Mouse (Mus musculus): ENCODE data around the gene Lrmda. TPM values are rescaled to one million over a fixed set of nuclear protein-coding genes. Genes with fewer than 3 reads are reported as not detected.

The Lrmda gene
- total RNA-seq, 2 experiments from 2014 or later: 1.5 to 1.9 TPM

DNA sequence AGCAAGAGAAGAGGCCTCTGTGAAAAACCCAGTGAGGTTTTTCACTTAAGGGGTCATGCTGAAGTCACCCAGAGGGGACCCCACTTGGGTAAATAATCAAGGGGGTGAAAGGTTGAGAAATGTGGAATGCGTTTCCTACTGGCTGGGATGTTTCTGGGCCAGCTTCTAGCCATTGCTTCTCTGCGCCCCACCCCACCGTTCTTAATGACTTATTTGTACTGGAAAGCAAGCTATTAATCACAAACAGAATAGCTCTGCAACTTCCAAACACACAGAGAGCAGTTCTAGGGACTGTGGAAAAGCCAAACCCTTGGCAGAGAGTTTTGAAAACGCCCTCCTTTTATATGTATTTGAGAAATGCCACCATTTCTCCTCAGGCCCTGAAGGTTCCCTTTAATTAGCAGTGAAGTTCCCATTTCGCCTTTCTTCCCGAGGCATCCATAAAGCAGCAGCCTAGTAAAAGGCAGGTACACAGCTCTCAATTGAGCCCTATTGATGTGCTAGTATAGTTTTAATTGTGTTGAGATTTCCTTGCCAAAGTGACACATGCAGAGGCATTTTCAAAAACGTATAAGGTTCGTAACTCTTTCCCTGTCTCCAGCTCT, 70.5 kb downstream of the Lrmda start:
- no peak for DNase-seq (ENCODE audit: low spot score in 2 of 2)

DNA sequence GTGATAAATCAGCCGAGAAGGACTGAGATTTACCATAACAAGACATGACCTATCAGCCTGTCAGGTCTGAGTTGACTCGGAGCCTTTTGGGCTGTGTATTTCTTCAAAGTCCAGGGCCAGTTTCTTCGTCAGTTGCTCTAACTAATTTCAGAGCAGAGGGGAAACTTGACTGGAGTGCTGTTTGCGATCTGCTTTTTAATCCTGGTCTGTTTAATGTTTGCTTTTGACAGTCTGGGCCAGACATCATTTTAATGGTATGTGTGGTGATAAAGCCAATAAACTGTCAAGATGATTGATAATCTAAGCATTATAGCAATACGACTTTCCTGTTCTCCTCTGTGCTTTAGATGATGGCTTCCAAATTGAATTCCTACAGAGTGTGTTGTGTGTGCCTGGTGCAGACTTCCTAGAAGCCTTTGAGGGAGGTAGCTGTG, 71.3 kb downstream of the Lrmda start:
- no peak for DNase-seq (ENCODE audit: low spot score in 2 of 2)

DNA sequence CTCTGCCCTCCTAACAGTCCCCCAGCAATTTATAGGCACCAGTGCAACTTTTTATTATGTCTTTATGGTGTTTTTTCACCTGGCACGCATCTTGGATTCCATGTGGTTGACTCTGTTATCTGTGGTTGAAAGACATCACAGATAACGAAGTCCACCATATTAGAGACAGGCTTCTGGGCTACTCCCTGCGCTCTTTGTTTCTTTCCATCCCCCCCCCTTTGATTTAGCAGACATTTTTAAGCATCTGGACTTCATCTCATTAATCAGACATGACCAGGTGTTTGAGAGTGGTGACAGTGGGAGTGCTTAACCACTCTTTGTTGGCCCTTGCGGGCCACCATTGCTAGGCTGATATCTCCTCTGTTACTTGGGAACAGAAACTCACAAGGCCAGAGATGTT, 71.8 kb downstream of the Lrmda start:
- no peak for DNase-seq (ENCODE audit: low spot score in 2 of 2)

DNA sequence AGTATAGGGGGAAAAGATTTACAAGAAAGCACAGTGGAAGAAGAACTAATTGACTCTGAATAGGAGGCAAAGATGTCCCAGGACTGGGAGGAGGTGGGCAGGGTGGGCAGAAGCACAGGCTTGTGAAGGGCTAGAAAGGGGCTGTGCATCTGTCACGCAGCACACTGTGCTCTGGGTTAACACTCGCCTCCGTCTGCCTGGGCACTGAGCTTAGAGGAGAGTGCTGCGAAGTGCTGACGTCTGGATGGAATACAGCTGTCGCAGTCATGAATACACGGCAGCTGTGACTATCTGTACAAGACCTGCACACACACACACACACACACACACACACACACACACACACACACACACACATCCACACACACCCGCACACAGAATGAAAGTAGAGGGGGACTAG, 73.6 kb downstream of the Lrmda start:
- peak in 1 of 2 experiments; percentile 13 for DNase-seq (ENCODE audit: low spot score in 2 of 2)

DNA sequence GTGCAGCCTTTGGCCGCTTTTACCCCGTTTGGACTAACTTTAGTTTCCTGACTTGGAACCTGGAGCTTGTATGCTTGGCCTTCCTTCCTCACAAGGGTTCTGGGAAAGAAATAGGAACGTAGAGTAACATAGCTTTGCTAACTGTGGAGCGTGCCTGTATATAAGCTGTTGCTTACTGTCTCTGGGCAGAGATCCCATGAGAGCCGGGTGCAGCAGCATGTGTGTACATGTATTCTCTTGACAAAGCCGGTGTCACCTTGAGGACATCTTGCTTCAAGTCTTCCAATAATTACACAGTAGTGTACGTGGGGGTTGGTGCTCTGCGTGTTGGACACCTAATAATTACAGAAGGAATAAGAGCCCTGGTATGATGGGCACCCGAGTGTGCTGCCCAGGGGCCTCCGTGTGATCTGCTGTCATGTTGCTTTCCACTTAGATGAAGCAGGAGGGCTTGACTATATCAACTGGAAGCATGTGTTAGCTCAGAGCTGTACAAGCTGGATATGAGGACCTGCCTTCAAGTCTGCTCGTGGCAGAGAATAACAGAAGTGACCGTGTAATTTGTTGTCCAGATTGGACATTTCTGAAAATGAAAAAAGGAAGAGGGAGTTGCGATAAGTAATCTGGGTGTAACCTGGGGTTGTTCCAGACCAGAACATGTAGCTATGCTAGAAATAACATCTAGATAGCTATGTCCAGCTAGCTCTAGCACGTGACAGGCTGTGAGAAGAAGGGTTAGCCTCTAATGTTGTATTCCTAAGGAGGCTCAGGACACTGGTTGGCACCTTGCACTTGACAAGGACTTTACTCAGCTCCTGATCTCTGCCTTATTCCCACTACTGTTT, 82.7 kb downstream of the Lrmda start:
- no peak for DNase-seq (ENCODE audit: low spot score in 2 of 2)

DNA sequence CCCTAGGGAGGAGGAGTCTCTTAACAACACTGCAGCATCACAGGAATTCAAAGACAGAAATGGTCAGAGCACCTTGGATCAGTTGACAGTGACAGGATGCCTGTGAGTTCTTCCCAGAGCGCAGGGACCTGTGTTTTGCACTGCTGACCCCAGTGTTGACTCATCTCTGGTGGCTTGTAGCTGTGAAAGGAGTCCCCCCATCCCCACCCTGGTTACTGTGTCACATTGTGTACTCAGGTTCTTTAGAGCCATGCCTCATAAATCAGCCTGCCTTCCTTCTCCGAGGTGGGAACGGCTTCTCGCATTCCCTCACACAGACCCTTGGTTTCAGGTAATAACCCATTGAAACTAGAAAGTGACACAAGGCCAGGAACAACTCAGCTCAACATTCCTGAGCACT, 86.3 kb downstream of the Lrmda start:
- peak in 1 of 2 experiments; percentile 6 for DNase-seq (ENCODE audit: low spot score in 2 of 2)

DNA sequence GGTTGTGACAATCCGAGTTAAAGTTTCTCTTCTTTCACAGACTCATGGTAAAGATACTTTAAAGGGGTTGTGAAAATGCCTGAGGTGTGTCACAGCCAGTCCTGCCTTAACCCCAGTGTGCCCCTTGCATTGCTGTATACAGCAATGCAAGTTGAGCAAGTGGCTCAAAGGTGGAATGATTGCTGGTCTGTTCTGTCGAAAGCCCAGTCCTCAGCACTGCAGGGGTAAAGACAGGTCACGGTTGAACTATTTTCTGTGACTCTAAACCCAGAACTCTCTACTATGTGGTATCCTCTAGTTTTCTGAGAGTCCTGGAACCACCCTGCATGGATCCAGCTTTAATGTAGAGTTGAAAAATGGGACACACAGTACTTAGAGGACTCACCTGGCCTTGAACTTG, 87.3 kb downstream of the Lrmda start:
- DNase-seq (ENCODE audit: low spot score in 2 of 2): peak in 1 of 2 experiments; percentile 7

DNA sequence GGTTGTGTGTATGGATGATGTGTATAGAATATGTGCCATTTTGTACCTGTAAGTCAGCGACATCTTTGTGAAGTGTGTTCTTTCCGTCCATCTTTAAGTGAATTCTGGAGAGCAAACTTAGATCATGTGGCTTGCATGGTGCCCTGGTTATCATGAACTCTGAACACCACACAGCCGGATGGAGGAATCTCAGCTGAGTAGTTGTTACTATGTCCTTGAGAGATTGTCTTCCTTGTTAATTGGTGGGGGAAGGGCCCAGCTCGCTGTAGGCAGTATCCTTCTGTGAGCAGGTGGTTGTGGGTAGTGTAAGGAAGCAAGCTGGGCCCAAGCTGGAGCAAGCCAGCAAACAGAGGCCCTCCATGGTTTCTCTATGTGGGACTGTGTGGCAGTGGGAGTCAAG, 89.9 kb downstream of the Lrmda start:
- no peak for DNase-seq (ENCODE audit: low spot score in 2 of 2)

DNA sequence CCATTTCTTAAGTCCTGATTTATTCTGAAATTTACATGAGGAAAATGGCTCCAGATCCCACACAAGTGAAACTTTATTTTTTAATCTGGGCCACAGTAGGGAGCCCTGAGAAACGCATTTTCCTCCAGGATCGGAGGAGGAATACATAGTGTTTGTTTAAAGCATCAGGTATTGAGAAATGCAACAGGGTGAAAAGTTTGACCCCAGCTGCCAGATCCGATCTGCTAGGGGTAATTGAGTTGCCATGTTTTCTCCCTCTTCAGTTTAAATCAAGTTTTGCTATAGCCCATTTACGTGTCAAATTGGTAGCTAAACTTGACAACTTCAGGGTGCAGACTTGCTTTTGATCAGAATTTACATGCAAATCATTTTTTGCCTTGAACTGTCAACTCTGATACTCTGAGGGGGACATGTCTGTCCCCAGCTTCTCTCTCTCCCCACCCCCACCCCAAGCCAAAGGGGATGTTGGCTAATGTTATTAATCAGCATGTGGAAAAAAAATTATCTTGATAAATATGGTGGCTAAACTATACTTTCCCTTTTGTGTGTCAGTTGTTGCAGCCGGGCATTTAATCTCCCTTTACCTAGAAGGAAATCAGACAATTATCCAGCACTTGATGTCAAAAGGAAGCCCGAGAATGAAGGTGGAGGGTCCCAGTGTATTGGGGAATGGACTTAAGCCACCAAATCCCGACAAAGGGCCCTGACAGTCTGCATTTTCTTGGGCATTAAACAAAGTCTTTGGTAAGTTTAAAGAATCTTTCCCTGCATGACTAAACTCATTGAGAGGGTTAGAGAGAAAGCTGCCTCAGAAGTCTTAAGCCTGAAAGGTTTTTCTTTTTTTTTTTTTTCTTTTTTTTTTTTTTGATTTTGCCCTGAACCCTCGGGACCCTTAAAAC, 94.2 kb downstream of the Lrmda start:
- no peak for DNase-seq (ENCODE audit: low spot score in 2 of 2)

DNA sequence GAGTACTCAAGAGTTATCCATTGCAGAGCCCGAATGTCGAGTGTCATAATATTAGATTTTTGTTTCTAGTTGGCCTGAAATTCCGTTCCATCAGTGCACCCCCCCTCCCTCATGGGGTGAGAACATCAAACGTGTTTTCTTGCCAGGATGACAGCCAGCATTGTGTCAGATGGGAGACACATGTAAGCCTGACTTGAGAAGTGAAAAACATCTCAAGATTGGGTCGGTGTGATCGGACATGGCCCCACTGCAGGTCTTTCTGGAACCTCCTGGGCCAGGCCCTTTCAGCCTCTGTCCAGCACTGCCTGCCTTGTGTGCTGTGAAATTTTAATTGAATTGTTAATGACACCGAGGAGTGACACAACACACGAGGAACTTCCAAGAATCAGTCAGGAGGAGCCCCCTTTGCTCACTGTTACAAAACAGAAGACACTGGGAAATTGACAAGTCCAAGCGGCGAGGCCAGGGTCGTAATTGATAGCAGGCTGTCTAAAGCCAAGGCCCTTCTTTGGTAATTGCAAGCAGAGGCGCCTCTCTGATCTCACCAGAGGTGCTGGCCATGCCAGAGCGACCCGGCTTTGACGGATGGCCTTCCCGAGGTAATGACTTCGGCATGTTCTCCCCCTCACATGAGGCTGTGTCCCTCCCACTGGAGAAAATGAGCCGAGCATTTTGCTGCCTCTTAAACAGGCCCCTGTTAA, 95.3 kb downstream of the Lrmda start:
- peak in 1 of 2 experiments; percentile 35 for DNase-seq (ENCODE audit: low spot score in 2 of 2)

DNA sequence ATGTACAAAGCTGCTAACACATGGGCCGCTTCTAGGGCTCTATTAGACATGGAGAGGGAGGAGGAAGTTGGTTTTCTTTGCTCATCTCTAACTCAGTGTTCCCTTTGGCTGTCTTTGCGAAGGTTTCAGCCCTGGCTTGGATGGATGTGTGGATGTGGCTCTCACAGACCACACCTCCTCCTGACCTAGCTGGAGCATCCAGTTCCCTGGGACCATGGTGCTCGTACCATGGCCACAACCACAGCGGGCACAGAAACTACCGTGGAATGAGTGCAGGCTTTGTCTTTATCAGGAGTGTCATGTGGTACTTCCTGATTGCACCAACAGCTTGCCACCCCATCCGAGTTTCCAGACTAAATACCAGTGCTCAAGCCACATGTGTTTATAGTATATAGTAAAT, 98.6 kb downstream of the Lrmda start:
- no peak for DNase-seq (ENCODE audit: low spot score in 2 of 2)

DNA sequence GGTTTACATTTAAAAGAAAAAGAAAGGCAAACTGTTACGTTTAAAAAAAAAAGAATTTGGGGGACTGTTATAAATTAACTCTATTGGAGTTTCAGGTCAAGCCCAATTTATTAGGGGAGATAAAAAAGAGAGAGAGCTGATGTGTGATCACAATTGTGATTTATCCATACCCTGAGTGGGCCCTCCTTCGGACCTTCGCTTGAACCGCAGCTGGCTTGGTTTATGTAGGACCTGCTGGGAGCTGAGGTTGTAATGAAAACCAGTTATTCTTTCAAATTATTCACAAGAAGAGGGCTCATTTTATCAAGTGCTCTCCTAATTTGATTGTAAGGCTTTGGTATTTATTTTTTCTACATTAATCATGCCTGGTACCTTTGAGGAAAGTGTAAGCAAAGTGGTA, 99.0 kb downstream of the Lrmda start:
- DNase-seq (ENCODE audit: low spot score in 2 of 2): no peak

DNA sequence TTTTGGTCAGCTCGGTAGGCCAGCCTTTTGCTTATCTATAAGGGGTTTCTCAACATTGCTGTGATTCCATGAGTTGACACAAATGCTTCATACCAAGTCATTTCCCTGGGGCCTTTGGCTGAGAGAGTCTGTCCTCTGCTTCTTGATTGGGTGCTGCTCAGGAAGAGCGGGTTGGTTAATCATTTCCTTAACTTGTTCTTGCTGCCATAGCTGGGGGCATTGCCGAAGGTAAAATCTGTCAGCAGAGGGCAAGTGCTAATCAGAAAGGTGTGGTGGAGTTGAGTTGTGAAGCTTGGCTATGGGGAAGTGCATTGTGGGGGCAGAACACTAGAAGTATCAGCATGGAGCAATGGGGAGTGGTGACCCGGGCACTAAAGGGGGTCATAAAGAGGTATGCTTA, 106.8 kb downstream of the Lrmda start:
- no peak for DNase-seq (ENCODE audit: low spot score in 2 of 2)

DNA sequence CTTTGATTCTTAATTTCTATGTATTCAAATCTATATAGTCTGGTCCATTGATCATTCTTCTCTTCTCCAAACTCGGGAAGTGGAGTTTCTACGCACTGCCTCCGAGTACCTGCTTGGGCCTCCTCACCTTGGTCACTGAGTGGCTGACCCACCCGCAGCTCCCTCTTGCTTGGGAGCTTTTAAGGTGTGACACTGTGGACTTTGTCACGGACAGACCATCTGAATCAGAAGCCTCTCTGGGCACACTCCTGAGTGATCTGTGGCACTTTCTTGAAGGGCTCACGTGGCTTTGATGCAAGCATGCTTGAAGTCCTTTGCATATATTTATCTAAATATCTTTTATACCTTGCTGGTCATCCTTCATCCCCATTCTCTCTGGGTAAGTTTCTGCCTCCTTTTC, 107.3 kb downstream of the Lrmda start:
- no peak for DNase-seq (ENCODE audit: low spot score in 2 of 2)

DNA sequence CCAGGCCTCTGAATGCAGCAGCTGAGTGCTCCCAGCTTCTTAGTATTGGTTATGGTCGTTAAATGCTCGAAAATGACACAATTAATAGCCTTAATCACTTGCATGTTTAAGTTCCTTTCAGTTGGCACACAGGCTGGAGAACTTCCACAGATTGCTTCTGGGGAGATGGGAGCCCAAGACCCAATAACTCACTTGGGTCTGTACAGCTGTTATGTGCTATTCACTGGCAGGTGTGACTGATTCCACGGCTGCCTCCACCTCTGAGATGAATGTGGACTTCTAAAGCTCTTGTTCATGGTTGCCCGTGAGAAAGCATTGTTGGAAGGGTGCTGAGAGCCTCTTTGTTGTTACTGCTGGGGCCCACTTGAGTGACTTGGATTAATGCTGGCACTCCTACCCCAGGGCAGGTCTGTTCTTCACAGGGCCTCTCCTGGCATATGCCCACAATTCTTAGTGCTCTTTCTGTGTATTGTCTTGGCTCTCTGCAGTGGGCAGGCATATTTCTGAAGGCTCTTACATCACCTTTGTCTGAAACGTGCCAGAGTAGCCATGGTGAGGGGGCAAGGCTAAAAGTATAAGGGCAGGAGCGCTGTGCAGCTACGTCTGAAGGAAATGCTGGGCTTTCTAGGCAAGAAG, 111.6 kb downstream of the Lrmda start:
- no peak for DNase-seq (ENCODE audit: low spot score in 2 of 2)

DNA sequence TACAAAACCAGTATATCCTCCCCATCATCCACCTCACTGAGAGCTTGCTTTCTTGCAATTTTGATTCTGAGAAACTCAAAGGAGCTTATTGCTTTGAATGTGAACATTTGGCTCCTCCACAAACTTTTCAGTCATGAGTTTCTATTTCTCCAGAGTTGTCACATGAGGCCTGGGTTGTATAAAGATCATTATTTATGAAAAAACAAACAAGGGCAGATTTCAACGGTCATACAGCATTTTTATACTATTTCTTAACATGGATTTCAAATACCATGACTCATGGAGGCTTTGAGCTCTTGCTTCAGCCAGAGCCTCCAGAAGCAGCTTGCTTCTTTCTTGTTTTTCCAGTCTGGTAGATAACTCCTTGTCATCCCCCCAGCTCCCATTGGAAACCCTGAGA, 119.8 kb downstream of the Lrmda start:
- DNase-seq (ENCODE audit: low spot score in 2 of 2): no peak

DNA sequence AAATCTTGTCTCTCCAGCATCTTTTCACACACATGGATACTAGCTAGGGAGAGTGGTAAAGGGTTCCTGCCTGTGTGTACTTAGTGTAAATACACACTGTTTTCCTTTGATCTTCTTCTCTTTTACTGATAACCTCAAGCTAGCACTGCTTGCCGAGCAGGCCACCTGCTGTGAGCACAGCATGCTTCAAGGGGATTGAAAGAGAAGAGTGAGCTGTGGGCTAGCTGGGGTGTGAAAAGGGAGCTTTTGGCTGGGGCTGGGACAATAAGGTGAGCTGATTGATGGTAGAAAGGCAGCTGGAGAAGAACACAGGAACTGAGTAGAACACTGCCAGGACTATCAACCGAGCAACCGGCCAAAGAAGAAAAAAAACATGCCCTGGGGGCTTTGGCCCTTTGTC, 124.5 kb downstream of the Lrmda start:
- no peak for DNase-seq (ENCODE audit: low spot score in 2 of 2)

DNA sequence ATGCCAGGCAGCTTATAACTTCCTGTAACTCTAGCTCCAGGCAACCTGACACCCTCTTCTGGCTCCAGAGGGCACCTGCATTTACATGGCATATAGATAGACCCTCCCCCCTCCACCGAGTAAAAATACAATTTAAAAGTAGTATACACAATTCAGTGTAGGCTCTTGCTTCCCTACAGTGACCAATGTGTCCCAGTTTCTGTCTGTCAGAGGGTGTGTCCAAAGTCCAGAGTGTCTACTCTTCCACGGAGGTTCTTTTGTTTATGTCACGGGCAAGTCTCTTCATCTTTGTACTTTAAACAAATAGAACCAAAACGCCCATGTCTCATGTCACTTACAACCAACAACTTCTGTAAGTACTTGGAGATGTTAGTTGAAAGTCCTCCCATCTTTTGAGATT, 126.4 kb downstream of the Lrmda start:
- no peak for DNase-seq (ENCODE audit: low spot score in 2 of 2)

DNA sequence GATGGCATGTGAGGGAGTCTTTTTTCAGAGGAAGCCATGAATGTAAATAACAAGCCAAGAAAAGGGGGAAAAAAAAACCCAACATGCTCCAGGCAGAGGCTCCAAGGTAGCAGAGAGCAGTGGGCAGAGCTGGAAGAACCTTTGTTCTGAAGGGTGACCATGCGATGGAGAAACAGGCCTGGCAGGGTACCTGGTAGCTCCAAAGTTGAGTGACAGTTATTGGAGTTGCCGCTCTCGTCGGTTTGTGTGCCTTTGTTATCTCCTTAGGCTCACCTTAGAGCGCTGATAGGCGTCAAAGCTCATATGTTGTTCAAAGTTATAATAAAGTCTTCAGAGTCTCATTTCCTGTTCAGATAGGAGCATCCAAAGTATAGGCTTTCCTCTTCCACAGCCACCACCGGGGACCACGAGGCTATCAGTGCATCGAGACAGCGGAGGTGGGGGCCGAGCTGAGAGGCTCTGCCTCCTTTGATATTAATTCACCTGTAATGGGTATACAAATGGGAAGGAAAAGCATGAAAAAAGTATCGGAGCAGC, 127.1 kb downstream of the Lrmda start:
- no peak for DNase-seq (ENCODE audit: low spot score in 2 of 2)

DNA sequence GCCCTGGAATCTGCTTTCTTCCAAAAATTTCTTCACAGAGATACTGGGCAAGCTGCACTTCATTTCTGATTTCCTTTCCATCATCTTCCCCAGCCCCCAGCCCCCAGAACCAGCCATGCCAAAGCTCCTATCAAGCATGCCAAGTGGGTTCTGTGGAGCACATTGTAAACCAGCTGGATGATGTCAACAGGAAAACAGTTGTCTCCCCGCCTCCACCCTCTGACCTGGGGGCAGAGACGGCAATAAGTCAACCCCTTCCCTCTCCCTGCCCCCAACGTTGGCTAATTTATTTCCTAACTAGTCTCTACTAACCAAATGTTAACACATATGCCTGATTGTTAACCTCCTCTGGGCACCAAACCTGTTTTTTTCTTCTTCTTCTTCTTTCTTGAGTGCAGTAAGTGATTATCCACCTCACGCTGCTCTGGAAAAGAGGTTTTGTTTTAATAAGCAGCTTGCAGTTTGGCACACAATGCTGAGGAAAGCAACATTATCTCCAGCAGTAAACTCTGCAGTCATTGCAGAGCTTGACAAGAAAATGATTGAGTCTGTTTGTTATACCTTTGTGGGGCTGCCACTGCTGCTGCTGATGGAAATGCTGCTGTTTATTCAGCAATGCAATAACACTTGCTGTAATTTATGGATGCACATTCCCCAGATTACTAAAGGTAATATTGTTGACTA, 128.0 kb downstream of the Lrmda start:
- DNase-seq (ENCODE audit: low spot score in 2 of 2): no peak

Data from gastrocnemius, postnatal 4 days (tissue).